ENCODE assay signal across 14 mouse cellular contexts in the genomic region with DNA sequence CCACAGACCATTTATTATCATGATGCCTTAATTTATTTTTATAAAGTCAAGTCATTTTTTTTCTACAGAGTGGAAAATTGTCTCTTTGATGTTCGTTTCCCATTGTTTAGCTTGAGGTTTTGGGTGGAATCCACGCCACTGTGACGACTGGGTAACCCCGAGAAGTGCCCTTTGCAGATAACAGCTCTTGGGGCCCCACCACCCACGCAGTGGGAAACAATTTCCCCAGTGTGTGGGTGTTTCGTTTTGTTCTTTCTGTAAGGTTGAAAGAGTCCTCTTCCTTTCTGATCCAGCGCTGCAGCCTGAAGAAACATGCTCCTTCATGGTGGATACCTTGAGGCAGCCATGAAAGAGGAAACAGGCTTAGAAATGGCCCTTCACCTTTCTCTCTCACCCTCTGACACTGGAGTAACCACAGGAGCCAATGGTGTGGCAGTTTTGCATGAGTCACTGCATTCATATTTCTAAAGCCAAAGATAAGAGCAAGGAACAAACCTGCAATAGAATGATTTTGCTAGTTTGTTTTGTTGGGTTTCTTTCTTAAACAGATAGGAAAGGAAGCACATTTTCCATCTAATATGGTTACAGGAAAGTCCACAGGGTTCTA.
A peak's percentile ranks its signal among the peaks of the same experiment; 100 is the strongest.
DNase-seq lines count a peak whose midpoint lies in the region; TF ChIP-seq lines count a peak whose summit lies in the region.
"Had no signal": no experiment of that assay in that cellular context is flagged by ENCODE, and none has a peak within 500 bp of the region (broad histone marks: within the 10 kb centered on the region; RNA-seq: fewer than 3 reads in every experiment).

No protein-coding gene starts in this region.

- peak overlapping the region; percentile 21 to 26; a peak in 3 of 4 replicates for H3K4me3 ChIP-seq in MEL (ENCODE audit: control insufficient read depth in 1 of 2, insufficient read depth in 1 of 2, low read depth in 2 of 2, low read length in 2 of 2)
- H3K4me3 ChIP-seq in megakaryocyte, embryonic 14.5 days (replicated peaks) = peak overlapping the region; percentile 66
- no peak overlapping the region for H3K4me3 ChIP-seq in cerebellum, adult 2 months (replicated peaks; ENCODE audit: insufficient read depth, low read depth, low read length)
- H3K4me3 ChIP-seq: forebrain, embryonic 12.5 days; left cerebral cortex, adult 2 months had no signal

- H3K27me3 ChIP-seq in MEL (ENCODE audit: control insufficient read depth in 1 of 2, insufficient read depth in 2 of 2, low read length in 2 of 2) = no peaks in the 10 kb centered on the region
- H3K27me3 ChIP-seq in megakaryocyte, embryonic 14.5 days (replicated peaks) = peaks cover 16% of the 10 kb centered on the region
- no peaks in the 10 kb centered on the region for H3K27me3 ChIP-seq in cerebellum, adult 2 months (ENCODE audit: control insufficient read depth, insufficient read depth, low read length)
- H3K27me3 ChIP-seq: forebrain, embryonic 12.5 days had no signal

- 77% methylated on average over 7 of the region's 7 CpGs for WGBS in cerebellum, adult 2 months

- H3K9me3 ChIP-seq in MEL (replicated peaks; ENCODE audit: insufficient read depth, low read length) = no peaks in the 10 kb centered on the region
- H3K9me3 ChIP-seq in megakaryocyte, embryonic 14.5 days = no peaks in the 10 kb centered on the region
- H3K9me3 ChIP-seq: forebrain, embryonic 12.5 days had no signal

- peak; percentile 75 to 83 for TF ChIP-seq EP300 in MEL (IDR thresholded peaks at IDR 0.05; ENCODE audit: low read depth in 1 of 2, low read length in 2 of 2)

- H3K36me3 ChIP-seq in MEL (ENCODE audit: control insufficient read depth in 1 of 2, insufficient read depth in 2 of 2, low read length in 2 of 2) = peaks cover 0 to 24% of the 10 kb centered on the region in 2 experiments; a peak in 2 of 4 replicates
- H3K36me3 ChIP-seq in megakaryocyte, embryonic 14.5 days (replicated peaks; ENCODE audit: low read length) = no peaks in the 10 kb centered on the region
- H3K36me3 ChIP-seq: forebrain, embryonic 12.5 days had no signal

- TF ChIP-seq CTCF in MEL (IDR thresholded peaks at IDR 0.05 in 2 of 3, conservative IDR thresholded peaks at IDR 0.05 in 1 of 3; ENCODE audit: control insufficient read depth in 1 of 3, insufficient read depth in 1 of 3, low read depth in 2 of 3, low read length in 3 of 3, poor library complexity in 1 of 3, severe bottlenecking in 1 of 3) = no peak
- TF ChIP-seq CTCF in cerebellum, adult 2 months (IDR thresholded peaks at IDR 0.05; ENCODE audit: borderline replicate concordance, insufficient read depth, low read depth, low read length) = no peak

- H3K4me1 ChIP-seq in MEL (ENCODE audit: control insufficient read depth in 1 of 2, insufficient read depth in 2 of 2, low read length in 2 of 2) = peaks cover 2 to 32% of the 10 kb centered on the region in 2 experiments; a peak in 3 of 4 replicates
- peaks cover 30% of the 10 kb centered on the region for H3K4me1 ChIP-seq in megakaryocyte, embryonic 14.5 days
- H3K4me1 ChIP-seq in cerebellum, adult 2 months (ENCODE audit: control insufficient read depth, insufficient read depth, low read length) = no peaks in the 10 kb centered on the region
- H3K4me1 ChIP-seq: forebrain, embryonic 12.5 days had no signal

- peak overlapping the region; percentile 5; the same call in 1 of the 2 replicates for H3K9ac ChIP-seq in MEL (ENCODE audit: control insufficient read depth, low read depth, low read length, poor library complexity, severe bottlenecking)
- H3K9ac ChIP-seq: forebrain, embryonic 12.5 days had no signal

- TF ChIP-seq RAD21 in MEL (IDR thresholded peaks at IDR 0.05; ENCODE audit: low read depth, low read length) = no peak

- DNase-seq in CD4-positive, CD25-positive, alpha-beta regulatory T cell, adult 2 months (ENCODE audit: low read depth, low spot score) = peak; percentile 78
- peak; percentile 76 for DNase-seq in MEL (ENCODE audit: low read depth, low spot score)
- peak; percentile 57 for DNase-seq in thymus, postnatal 0 days (ENCODE audit: low spot score)
- no peak for DNase-seq in cerebellum, adult 2 months
- no peak for DNase-seq in urinary bladder, postnatal 14 days (ENCODE audit: low spot score)
- DNase-seq in layer of hippocampus, adult 18-20 months (ENCODE audit: low spot score in 2 of 2) = no peak
- no peak for DNase-seq in retina, postnatal 1 day
- DNase-seq: heart, adult 18-20 months; kidney, adult 8-10 months; lung, adult 18-20 months had no signal

- no peak for TF ChIP-seq POLR2A in MEL (IDR thresholded peaks at IDR 0.05; ENCODE audit: control insufficient read depth in 1 of 2, insufficient read depth in 1 of 2, low read depth in 1 of 2, low read length in 2 of 2, poor library complexity in 1 of 2)
- TF ChIP-seq POLR2A in cerebellum, adult 2 months (IDR thresholded peaks at IDR 0.05; ENCODE audit: borderline replicate concordance, insufficient read depth, low read length) = no peak

- H3K27ac ChIP-seq in MEL (ENCODE audit: control insufficient read depth, low read depth, low read length) = peak overlapping the region; percentile 90
- no peak overlapping the region for H3K27ac ChIP-seq in cerebellum, adult 2 months (ENCODE audit: insufficient read depth, low read length)
- H3K27ac ChIP-seq: forebrain, embryonic 12.5 days; left cerebral cortex, adult 2 months; macrophage had no signal

- no peaks in the 10 kb centered on the region for H3K79me2 ChIP-seq in MEL (ENCODE audit: control insufficient read depth, insufficient read depth, low read length, poor library complexity)

TF ChIP-seq in MEL, 35 proteins besides CTCF, POLR2A, EP300 and RAD21:
- TF ChIP-seq MXI1 (IDR thresholded peaks at IDR 0.05; ENCODE audit: low read depth, low read length) (no peak), TCF12 (IDR thresholded peaks at IDR 0.05; ENCODE audit: low read depth, low read length) (peak; percentile 62), TAL1 (IDR thresholded peaks at IDR 0.05; ENCODE audit: low read length) (peak; percentile 62), ZC3H11A (IDR thresholded peaks at IDR 0.05; ENCODE audit: low read depth, low read length) (no peak), ETS1 (IDR thresholded peaks at IDR 0.05; ENCODE audit: low read depth, low read length) (0 out of 2 replicates have a peak, but pooled peaks have one; percentile 25), MYB (IDR thresholded peaks at IDR 0.05; ENCODE audit: low read depth, low read length) (0 out of 2 replicates have a peak, but pooled peaks have one; percentile 38), RCOR1 (IDR thresholded peaks at IDR 0.05; ENCODE audit: low read depth, low read length) (no peak), KAT2A (conservative IDR thresholded peaks at IDR 0.05; ENCODE audit: low read depth, low read length) (no peak), GATA1 (IDR thresholded peaks at IDR 0.05; ENCODE audit: low read depth, low read length) (peak; percentile 83), JUND (IDR thresholded peaks at IDR 0.05; ENCODE audit: low read depth, low read length) (0 out of 2 replicates have a peak, but pooled peaks have one; percentile 66)

Comparison
In these comparisons a context has a peak if more than half of its experiments do, and no peak if none do; other contexts are left out.
1. DNase-seq: peak in CD4-positive, CD25-positive, alpha-beta regulatory T cell, adult 2 months (single experiment), MEL (single experiment) and thymus, postnatal 0 days (single experiment); none in cerebellum, adult 2 months (0 of 2), urinary bladder, postnatal 14 days (single experiment), layer of hippocampus, adult 18-20 months (0 of 2) and retina, postnatal 1 day (single experiment).